Mouse (Mus musculus) left cerebral cortex, postnatal 4 days (tissue): Measurements from ENCODE around the gene Os9. TPM values are rescaled to one million over a fixed set of nuclear protein-coding genes. Genes with fewer than 3 reads are reported as not detected.
"Not testable (repeated sequence)": the region's sequence is repeated elsewhere in the genome, so short reads cannot be mapped to it uniquely, and the experiment has no call there.

ENCODE experiments used
- DNase-seq: peaks from one replicate; pipeline ENCODE4 v3.0.0-alpha.2; 2022
- intact Hi-C: fragments of 180-260 bp; cut with DNase I; formaldehyde crosslinking; loops from one replicate; pipeline ENCODE4 v1.15.1; 2025
- total RNA-seq, 2 experiments: library from RNA; stranded (reverse); gene quantifications; 2 replicates each; pipeline ENCODE4 v1.2.3; 2021

Gene Os9
- total RNA-seq, 2 experiments from 2014 or later, result 86.3 to 90.7 TPM

DNA sequence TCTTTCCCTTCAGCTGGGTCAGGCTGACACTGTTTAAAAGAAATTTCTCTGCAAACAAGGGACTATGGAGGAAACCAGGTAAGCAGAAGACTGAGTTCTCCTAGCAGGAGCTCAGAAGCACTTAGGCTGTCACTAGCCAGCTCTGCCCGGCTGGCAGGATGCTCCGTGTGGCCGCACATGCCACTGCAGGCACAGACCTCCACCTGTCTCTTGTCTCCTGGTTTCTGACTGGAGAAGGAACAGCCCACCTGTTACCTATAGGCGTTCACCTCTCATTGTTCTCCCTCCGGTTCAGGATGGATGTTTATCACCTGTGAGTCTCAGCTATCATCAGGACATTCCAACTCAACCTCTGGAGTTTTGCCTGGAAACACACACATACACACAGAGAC, 37.0 kb downstream of the Os9 start:
- intact Hi-C loops, result no loop called here

DNA sequence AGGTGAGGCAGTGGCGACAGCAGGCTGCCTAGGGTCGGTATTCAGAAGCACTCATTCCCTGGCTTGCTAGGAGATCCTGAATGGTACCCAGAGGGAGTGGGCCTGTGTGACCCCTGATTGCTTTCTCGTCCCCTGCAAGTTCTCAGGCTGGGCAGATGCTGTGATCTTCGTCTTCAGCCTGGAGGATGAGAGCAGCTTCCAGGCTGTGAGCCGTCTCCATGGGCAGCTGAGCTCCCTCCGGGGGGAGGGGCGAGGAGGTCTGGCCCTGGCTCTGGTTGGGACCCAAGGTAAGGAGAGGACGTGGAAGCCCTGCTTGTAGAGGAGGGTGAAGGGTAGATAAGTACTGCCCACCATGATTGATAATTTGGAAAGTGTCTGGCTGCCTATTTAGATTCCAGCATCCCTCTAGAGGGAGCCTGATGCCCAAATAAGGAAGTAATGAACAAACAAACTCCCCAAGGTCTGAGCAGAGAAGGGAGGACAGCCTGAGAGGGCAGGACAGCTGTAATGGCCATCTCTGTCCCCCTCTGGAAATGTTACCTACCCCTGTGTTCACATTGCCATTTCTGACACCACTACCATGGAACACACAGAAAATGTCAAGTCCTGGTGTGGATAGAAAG, 37.5 kb downstream of the Os9 start:
- DNase-seq, result no peak
- intact Hi-C loops, result no loop called here

More for the DNA sequence above, 37.0 kb downstream of the Os9 start:
- no peak for DNase-seq

DNA sequence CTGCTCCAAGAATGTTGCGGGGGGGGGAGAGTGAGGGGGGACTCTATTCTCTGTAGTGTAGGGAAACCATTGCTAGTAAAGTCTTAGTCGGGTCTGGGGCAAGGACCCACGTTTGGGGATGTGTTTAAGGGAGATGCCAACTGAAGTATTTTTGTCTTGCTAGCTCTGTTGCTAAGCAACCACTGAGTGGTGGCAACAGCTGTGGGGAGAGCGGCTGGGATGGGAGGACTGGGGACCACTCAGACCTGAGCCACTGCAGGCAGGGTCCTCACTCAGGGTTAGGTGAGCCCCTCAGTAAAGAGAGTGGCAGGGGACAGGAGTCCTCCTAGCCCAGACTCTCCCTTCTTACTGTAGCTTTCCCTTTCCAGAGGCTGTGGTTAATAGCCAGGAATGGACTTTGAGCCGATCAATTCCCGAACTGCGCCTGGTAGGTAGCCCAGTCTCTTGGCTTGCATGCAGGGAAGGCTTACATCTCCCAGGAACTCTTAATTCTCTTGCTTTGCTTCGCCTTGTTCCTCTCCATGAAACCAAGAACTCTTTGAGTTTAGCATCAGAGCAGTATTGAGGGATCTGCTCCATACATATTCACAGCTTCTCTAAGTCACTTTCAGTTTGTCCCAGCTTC, 38.8 kb downstream of the Os9 start:
- intact Hi-C loops, result no loop called here

GRCm38 (mm10) chr10:127080901-127081780, 39.8 kb downstream of the Os9 start:
- intact Hi-C loops, result no loop called here
- no peak for DNase-seq

More for the DNA sequence above, 38.8 kb downstream of the Os9 start:
- no peak for DNase-seq

DNA sequence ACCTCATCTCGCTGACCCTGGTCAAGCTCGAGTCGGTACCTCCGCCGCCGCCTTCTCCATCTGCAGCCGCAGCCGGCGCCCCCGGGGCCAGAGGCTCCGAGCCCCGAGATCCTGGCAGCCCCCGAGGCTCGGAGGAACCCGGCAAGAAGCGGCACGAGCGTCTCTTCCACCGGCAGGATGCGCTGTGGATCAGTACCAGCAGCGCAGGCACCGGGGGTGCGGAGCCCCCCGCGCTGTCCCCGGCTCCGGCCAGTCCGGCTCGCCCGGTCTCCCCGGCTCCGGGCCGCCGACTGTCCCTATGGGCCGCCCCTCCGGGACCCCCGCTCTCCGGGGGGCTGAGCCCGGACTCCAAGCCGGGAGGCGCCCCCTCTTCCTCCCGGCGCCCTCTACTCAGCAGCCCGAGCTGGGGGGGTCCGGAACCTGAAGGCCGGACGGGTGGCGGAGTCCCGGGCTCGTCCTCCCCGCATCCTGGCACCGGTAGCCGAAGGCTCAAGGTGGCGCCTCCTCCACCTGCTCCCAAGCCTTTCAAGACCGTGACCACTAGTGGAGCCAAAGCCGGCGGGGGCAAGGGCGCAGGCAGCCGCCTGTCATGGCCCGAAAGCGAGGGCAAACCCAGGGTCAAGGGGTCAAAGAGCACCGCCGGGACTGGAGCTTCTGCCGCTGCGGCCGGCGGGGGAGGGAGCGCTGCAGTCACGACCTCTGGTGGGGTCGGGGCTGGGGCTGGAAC, 41.1 kb downstream of the Os9 start:
- intact Hi-C loops, result no loop called here
- peak; percentile 60 for DNase-seq

GRCm38 (mm10) chr10:127078677-127079575, 42.0 kb downstream of the Os9 start:
- intact Hi-C loops, result no loop called here
- peak; percentile 65 for DNase-seq

DNA sequence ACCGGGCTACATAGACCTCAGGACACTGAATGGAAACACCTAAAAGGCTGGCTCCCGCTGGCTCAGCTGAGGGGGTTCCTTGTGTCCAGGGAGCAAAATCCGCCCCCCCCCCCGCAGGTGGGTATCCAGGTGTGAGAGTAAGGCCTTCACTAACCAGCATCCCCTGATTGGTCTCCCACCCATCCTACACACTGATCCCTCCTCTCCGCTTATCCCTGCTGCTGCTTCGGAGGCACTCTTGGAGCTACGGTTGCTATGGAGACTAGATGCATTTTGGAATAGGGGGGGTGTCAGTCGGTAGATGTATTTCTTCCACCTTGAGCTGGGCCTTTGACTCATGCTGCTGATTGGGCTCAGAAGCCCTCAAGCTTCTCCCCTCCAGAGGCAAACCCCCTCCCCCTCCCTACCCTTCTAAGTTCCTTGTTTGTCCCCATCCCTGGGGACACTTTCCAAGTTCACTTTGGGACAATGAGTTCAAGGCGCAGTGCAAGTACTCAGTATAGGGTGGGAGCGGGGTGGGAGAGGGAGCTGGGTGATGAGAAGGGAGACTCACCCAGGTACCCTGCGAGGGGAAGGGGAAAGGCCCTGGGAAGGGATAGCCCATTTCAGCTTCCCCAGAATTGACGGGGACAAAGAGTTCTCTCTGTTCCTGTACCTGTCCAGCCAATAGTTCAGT, 42.8 kb downstream of the Os9 start:
- no peak for DNase-seq
- intact Hi-C loops, result no loop called here

- DNase-seq, result no peak
Observed at GRCm38 (mm10) chr10:127077515-127077914, 43.4 kb downstream of the Os9 start.

GRCm38 (mm10) chr10:127076082-127076481, 44.8 kb downstream of the Os9 start:
- intact Hi-C loops, result no loop called here
- no peak for DNase-seq

More at GRCm38 (mm10) chr10:127077515-127077914, 43.4 kb downstream of the Os9 start:
- intact Hi-C loops, result no loop called here

GRCm38 (mm10) chr10:127075651-127076050, 45.3 kb downstream of the Os9 start:
- no peak for DNase-seq
- intact Hi-C loops, result no loop called here

- intact Hi-C loops, result no loop called here
- no peak for DNase-seq
Observed at GRCm38 (mm10) chr10:127075080-127075479, 45.9 kb downstream of the Os9 start, which contains the start of gene Agap2. Gene Agap2, plus strand, starts transcription at chr10:127075284.

DNA sequence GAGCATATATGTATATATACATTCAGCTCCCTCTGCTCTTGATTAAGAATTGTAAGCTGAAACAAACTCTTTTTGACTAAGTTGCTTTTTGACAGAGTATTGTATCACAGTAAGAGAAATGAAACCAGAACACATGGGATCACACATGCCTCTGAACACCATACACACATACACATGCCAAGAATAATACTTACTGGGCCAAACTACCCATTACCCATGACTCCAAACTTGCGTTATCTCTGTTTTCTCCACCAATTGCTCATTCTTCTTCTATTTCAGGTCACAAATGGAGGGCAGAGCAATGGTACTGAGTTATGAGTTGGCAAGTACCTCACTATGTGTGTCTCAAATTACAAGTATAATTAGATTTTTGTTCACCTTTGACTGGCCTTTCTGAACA, 47.0 kb downstream of the Os9 start:
- intact Hi-C loops, result no loop called here
- DNase-seq, result no peak

- DNase-seq, intact Hi-C loops: not testable (repeated sequence)
Observed at GRCm38 (mm10) chr10:127072969-127073368, 48.0 kb downstream of the Os9 start.

DNA sequence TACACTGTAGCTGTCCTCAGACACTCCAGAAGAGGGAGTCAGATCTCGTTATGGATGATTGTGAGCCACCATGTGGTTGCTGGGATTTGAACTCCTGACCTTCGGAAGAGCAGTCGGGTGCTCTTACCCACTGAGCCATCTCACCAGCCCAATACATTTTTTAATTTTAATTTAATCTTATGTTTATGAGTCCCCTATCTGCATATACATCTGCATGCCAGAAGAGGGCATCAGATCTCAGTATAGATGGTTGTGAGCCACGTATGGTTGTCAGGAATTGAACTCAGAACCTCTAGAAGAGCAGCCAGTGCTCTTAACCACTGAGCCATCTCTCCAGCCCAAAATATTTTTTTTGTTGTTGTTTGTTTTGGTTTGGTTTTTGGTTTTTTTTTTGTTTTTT, 48.7 kb downstream of the Os9 start:
- intact Hi-C loops, DNase-seq: not testable (repeated sequence)

DNA sequence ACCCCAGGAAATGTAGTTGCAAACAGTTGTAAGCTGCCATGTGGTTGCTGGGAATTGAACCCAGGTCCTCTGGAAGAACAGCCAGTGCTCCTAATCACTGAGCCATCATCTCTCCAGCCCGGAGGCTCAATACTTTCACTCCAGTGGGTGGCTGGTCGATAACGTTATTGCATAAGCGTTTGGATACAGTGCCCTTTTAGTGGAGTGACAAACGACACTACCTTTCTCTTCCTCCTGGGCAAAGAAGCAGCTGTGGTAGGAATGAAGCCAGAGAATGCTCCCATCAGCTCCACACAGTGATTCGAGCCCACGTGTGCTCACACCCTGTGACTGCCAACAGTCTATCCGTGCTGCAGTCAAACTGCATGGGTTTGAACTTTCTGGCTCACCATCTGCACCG, 49.7 kb downstream of the Os9 start:
- intact Hi-C loops, result no loop called here
- DNase-seq, result no peak

DNA sequence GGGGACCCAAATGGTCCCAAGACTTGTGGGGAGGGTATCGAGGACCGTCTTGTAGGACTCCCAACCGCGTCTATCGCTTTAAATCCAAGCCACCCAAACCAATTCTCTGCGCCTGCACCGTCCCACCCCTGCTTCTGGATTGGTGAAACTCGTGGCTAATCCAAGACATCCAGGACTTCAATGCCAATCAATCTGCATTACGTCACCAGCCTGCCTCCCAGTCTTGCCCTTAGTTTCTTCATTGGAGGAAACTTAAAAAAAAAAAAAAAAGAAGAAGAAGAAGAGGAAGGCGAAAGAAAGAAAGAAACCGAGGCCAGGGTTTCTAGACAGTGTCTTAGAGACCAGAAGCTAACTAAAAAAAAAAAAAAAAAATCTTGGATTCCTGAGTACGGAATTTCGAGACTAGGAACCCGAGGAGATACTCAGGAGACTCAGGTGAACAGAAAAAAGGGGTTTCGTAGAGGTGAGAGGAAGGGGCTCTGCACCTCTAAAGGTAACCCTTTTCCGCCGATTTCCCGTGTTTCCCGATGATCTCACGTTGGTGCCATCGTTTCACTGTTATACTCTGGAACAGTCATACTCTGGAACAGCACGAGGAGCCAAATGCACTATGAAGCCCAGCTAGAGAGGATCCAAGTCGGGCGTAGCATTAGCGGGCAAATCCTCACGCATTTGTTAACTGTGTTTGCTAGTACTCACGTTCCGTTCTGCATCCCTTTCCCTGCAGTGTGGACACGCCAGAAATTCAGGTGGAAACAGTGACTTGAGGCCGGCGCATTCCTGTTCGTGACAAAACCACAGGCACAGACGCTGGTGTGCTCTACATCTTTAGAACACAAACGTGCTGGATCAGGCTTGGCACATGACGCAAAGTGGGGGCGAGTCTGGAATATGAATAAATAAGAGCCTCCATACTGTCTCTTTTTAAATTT, 50.5 kb downstream of the Os9 start, which contains the start of gene Tspan31:
Tspan31 (minus strand) TSS at position 75 of the 932 bp plus-strand sequence.
- intact Hi-C loops, result no loop called here
- DNase-seq, result peak; percentile 89

- peak; percentile 66 for DNase-seq
- intact Hi-C loops, result no loop called here
Observed at GRCm38 (mm10) chr10:127069281-127070189, 51.4 kb downstream of the Os9 start.
